Mouse (Mus musculus): ENCODE results near the gene Btbd3.

DNA sequence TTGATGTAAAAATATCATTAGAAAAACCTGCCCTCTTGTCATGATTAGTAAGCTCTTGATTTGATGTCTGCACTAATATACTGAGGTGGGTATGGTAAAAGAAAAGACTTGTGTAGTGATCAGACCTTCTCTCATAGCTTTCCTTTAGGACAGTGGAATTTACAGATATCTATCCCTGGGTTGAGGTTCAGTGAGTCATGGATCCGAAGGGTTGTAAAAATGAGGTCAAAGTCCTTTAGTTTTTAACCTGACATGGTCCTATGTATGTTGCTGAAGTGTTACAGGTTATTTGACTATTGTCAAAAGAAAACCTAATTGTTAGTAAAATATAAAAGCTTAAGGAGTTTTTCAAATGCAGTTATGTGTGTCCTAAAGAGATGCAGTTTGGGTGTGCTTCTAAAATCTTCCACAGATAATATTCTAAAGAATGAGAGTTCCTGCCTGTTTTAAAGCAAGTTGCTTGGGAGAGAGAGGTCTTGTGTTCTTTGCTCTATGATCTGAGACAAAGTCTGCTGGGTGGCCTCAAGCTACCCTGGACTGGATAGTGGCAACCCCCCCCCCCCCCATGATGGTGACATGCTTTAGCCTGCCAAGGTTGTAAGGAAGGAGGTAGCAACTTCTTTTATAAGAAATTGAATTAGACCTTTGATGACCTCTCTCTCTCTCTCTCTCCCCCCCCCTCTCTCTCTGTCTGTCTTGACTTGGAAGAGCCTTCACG is 234.5 kb downstream of the Btbd3 start:
- no peak for TF ChIP-seq POLR2A (IDR thresholded peaks at IDR 0.05; ENCODE audit: control insufficient read depth, low read depth, low read length)
- TF ChIP-seq CTCF (IDR thresholded peaks at IDR 0.05; ENCODE audit: control insufficient read depth, insufficient read depth, insufficient replicate concordance, low read depth, low read length): no peak
